Mouse (Mus musculus): ENCODE measurements around the gene Nr1h5.

Gene Nr1h5

GRCm38 (mm10) chr3:102964033-102964432 lies at the start of gene Nr1h5:
Gene Nr1h5, minus strand, starts transcription at chr3:102964133.
- DNase-seq = no peak

- no peak for DNase-seq
Measured at GRCm38 (mm10) chr3:103001595-103001994, 37.7 kb upstream of the Nr1h5 start.

- DNase-seq = no peak
Measured at GRCm38 (mm10) chr3:102997591-102997990, 33.7 kb upstream of the Nr1h5 start.

- DNase-seq = no peak
Measured at GRCm38 (mm10) chr3:102997036-102997435, 33.1 kb upstream of the Nr1h5 start.

- peak; percentile 96 to 98 for DNase-seq
Measured at GRCm38 (mm10) chr3:102995605-102996321, 31.8 kb upstream of the Nr1h5 start, which contains the start of gene Sike1. Gene Sike1, plus strand, starts transcription at chr3:102995708.

- DNase-seq = no peak
Measured at GRCm38 (mm10) chr3:102995233-102995604, 31.3 kb upstream of the Nr1h5 start.

- no peak for DNase-seq
Measured at GRCm38 (mm10) chr3:102992936-102993335, 29.0 kb upstream of the Nr1h5 start.

- DNase-seq = no peak
Measured at GRCm38 (mm10) chr3:102991041-102991440, 27.1 kb upstream of the Nr1h5 start.

- DNase-seq = no peak
Measured at GRCm38 (mm10) chr3:102980349-102980736, 16.4 kb upstream of the Nr1h5 start.

- no peak for DNase-seq
Measured at GRCm38 (mm10) chr3:102979550-102980348, 15.8 kb upstream of the Nr1h5 start.

GRCm38 (mm10) chr3:102976906-102977305 lies 13.0 kb upstream of the Nr1h5 start:
- no peak for DNase-seq

GRCm38 (mm10) chr3:102970508-102970907 lies 6.6 kb upstream of the Nr1h5 start:
- DNase-seq = no peak

GRCm38 (mm10) chr3:102970067-102970466 lies 6.1 kb upstream of the Nr1h5 start:
- DNase-seq = no peak

GRCm38 (mm10) chr3:102955596-102955995 lies 8.3 kb downstream of the Nr1h5 start:
- no peak for DNase-seq

GRCm38 (mm10) chr3:102955143-102955542 lies 8.8 kb downstream of the Nr1h5 start:
- no peak for DNase-seq

- no peak for DNase-seq
Measured at GRCm38 (mm10) chr3:102954476-102954875, 9.5 kb downstream of the Nr1h5 start.

GRCm38 (mm10) chr3:102946861-102947260 lies 17.1 kb downstream of the Nr1h5 start:
- no peak for DNase-seq

GRCm38 (mm10) chr3:102946312-102946711 lies 17.6 kb downstream of the Nr1h5 start:
- no peak for DNase-seq

- DNase-seq = no peak
Measured at GRCm38 (mm10) chr3:102938100-102938499, 25.8 kb downstream of the Nr1h5 start.

GRCm38 (mm10) chr3:102935451-102936354 lies 28.2 kb downstream of the Nr1h5 start, which contains the start of gene Sycp1:
Gene Sycp1, minus strand, starts transcription at chr3:102936100.
- DNase-seq = no peak

- no peak for DNase-seq
Measured at GRCm38 (mm10) chr3:102899136-102899535, 64.8 kb downstream of the Nr1h5 start.

Measured in kidney, postnatal 36 days (tissue).